Mouse (Mus musculus): ENCODE results near the gene Acot8. TPM values are rescaled to one million over a fixed set of nuclear protein-coding genes. Genes with fewer than 3 reads are reported as not detected.

Acot8 gene
- polyA plus RNA-seq, 1 experiment from 2014 or later = 18.4 TPM

GRCm38 (mm10) chr2:164757841-164758240, 46.8 kb downstream of the Acot8 start:
- Histone ChIP-seq H3K9me3 (replicated peaks) (no peaks in the 10 kb centered on the region), H3K4me1 (no peaks in the 10 kb centered on the region), H3K27me3 (ENCODE audit: low read depth, poor library complexity, severe bottlenecking) (no peaks in the 10 kb centered on the region), H3K4me3 (no peak overlapping the region), H3K27ac (no peak overlapping the region), H3K36me3 (peaks cover 100% of the 10 kb centered on the region)
- 96% methylated on average over 11 of the region's 11 CpGs for WGBS
- no peak for DNase-seq (ENCODE audit: low spot score)

GRCm38 (mm10) chr2:164754800-164755199, 49.9 kb downstream of the Acot8 start:
- Histone ChIP-seq H3K27ac (no peak overlapping the region), H3K4me1 (no peaks in the 10 kb centered on the region), H3K27me3 (ENCODE audit: low read depth, poor library complexity, severe bottlenecking) (no peaks in the 10 kb centered on the region), H3K4me3 (no peak overlapping the region), H3K9me3 (replicated peaks) (no peaks in the 10 kb centered on the region), H3K36me3 (peaks cover 100% of the 10 kb centered on the region)
- no peak for DNase-seq (ENCODE audit: low spot score)
- 90% methylated on average over 2 of the region's 2 CpGs for WGBS

GRCm38 (mm10) chr2:164754105-164754504, 50.6 kb downstream of the Acot8 start:
- Histone ChIP-seq H3K9me3 (replicated peaks) (no peaks in the 10 kb centered on the region), H3K27ac (no peak overlapping the region), H3K4me1 (no peaks in the 10 kb centered on the region), H3K4me3 (no peak overlapping the region), H3K27me3 (ENCODE audit: low read depth, poor library complexity, severe bottlenecking) (no peaks in the 10 kb centered on the region), H3K36me3 (peaks cover 100% of the 10 kb centered on the region)
- WGBS = 87% methylated on average over 11 of the region's 11 CpGs
- no peak for DNase-seq (ENCODE audit: low spot score)

- 94% methylated on average over 2 of the region's 2 CpGs for WGBS
- Histone ChIP-seq H3K27me3 (ENCODE audit: low read depth, poor library complexity, severe bottlenecking) (no peaks in the 10 kb centered on the region), H3K4me3 (no peak overlapping the region), H3K36me3 (peaks cover 100% of the 10 kb centered on the region), H3K9me3 (replicated peaks) (no peaks in the 10 kb centered on the region), H3K4me1 (no peaks in the 10 kb centered on the region; the same call in 1 of the 2 replicates), H3K27ac (no peak overlapping the region)
- DNase-seq (ENCODE audit: low spot score) = no peak
Observed at GRCm38 (mm10) chr2:164752454-164752853, 52.2 kb downstream of the Acot8 start.

GRCm38 (mm10) chr2:164748991-164749390, 55.7 kb downstream of the Acot8 start:
- Histone ChIP-seq H3K4me3 (no peak overlapping the region), H3K9me3 (replicated peaks) (no peaks in the 10 kb centered on the region), H3K27ac (no peak overlapping the region), H3K27me3 (ENCODE audit: low read depth, poor library complexity, severe bottlenecking) (no peaks in the 10 kb centered on the region), H3K4me1 (peaks cover 19% of the 10 kb centered on the region), H3K36me3 (peaks cover 67% of the 10 kb centered on the region)
- DNase-seq (ENCODE audit: low spot score) = no peak
- 93% methylated on average over 6 of the region's 6 CpGs for WGBS

DNA sequence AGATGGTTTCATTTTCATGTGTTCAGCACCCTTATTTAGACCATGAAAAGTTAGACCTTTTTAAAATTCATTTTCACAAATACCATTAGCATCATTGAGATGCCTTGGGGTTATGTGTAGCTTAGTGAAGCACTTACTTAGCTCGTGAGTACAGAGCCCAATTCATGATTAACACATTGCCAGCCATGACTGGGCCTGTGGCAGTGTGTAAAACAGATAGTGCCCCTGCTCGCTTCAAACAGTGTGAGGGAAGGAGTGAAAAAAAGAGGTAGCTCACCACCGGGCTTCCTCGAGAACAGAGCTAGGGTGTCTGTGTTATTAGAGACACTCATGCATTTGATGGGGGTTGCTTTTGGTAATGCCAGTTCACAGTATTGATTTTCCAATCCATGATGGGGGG, 56.5 kb downstream of the Acot8 start:
- H3K9me3 ChIP-seq (replicated peaks) = no peaks in the 10 kb centered on the region
- no peak for DNase-seq (ENCODE audit: low spot score)
- peaks cover 19% of the 10 kb centered on the region for H3K4me1 ChIP-seq
- no peak overlapping the region for H3K27ac ChIP-seq
- peaks cover 59% of the 10 kb centered on the region for H3K36me3 ChIP-seq
- H3K27me3 ChIP-seq (ENCODE audit: low read depth, poor library complexity, severe bottlenecking) = no peaks in the 10 kb centered on the region
- WGBS = 94% methylated on average over 4 of the region's 4 CpGs
- no peak overlapping the region for H3K4me3 ChIP-seq

- Histone ChIP-seq H3K27ac (peak overlapping the region; percentile 95; the same call in 1 of the 2 replicates), H3K4me3 (peak overlapping the region; percentile 96), H3K4me1 (peaks cover 19% of the 10 kb centered on the region), H3K36me3 (peaks cover 44% of the 10 kb centered on the region), H3K9me3 (replicated peaks) (no peaks in the 10 kb centered on the region), H3K27me3 (ENCODE audit: low read depth, poor library complexity, severe bottlenecking) (no peaks in the 10 kb centered on the region)
- WGBS = 54% methylated on average over 8 of the region's 8 CpGs
- no peak for DNase-seq (ENCODE audit: low spot score)
Observed at GRCm38 (mm10) chr2:164746693-164747092, 58.0 kb downstream of the Acot8 start.

- Histone ChIP-seq H3K9me3 (replicated peaks) (no peaks in the 10 kb centered on the region), H3K4me1 (peaks cover 19% of the 10 kb centered on the region), H3K27ac (peak within 1 kb of the TSS; percentile 95), H3K4me3 (peak within 1 kb of the TSS; percentile 96), H3K27me3 (ENCODE audit: low read depth, poor library complexity, severe bottlenecking) (no peaks in the 10 kb centered on the region), H3K36me3 (peaks cover 37% of the 10 kb centered on the region)
- under 1% methylated on average over 70 of the region's 70 CpGs for WGBS
- DNase-seq (ENCODE audit: low spot score) = peak; percentile 99
Observed at GRCm38 (mm10) chr2:164745843-164746479, 58.7 kb downstream of the Acot8 start, which contains the start of the genes Wfdc3 and Dnttip1. Gene Wfdc3 (minus strand): TSS chr2:164745931. Gene Dnttip1 (plus strand): TSS chr2:164745983.

DNA sequence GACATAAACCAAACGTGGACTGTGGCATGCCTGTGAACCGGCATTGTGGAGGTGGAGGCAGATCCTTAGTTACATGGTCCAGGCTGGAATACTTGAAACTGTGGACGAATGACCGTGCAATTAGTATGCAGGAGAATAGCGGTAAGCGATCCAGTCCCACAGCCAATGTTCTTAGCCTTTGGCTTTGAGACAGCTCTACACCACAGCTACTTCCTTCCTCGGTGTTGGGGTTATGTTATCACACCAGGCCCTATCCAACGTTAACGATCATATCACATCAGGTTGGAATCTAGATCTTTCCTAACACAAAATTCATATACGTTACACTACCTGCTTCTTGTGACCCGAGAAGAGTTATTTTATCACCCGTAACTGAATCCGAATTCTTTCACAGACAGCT, 59.7 kb downstream of the Acot8 start:
- Histone ChIP-seq H3K9me3 (replicated peaks) (no peaks in the 10 kb centered on the region), H3K36me3 (peaks cover 27% of the 10 kb centered on the region), H3K4me3 (peak overlapping the region; percentile 96), H3K27me3 (ENCODE audit: low read depth, poor library complexity, severe bottlenecking) (no peaks in the 10 kb centered on the region), H3K27ac (no peak overlapping the region), H3K4me1 (peaks cover 22% of the 10 kb centered on the region)
- DNase-seq (ENCODE audit: low spot score) = no peak
- 74% methylated on average over 13 of the region's 13 CpGs for whole genome bisulfite sequencing

Other genes starting within 250 kb of the Acot8 start
- 35.5 and 40.0 TPM in 2 replicates for gene Wfdc2, start 242.5 kb downstream of the Acot8 start, polyA plus RNA-seq (2016; fragmentation: Nextera tagmentation; extraction: Ambion mirVana)
- gene Spint3, start 231.4 kb downstream of the Acot8 start, polyA plus RNA-seq (2016; fragmentation: Nextera tagmentation; extraction: Ambion mirVana) = not detected in 2 replicates
- gene Wfdc6a, start 219.4 kb downstream of the Acot8 start, polyA plus RNA-seq (2016; fragmentation: Nextera tagmentation; extraction: Ambion mirVana) = not detected in 2 replicates
- not detected in 2 replicates for gene Eppin, start 211.3 kb downstream of the Acot8 start, polyA plus RNA-seq (2016; fragmentation: Nextera tagmentation; extraction: Ambion mirVana)
- not detected in 2 replicates for gene Wfdc6b, start 191.4 kb downstream of the Acot8 start, polyA plus RNA-seq (2016; fragmentation: Nextera tagmentation; extraction: Ambion mirVana)
- not detected in 2 replicates for gene Wfdc8, start 191.3 kb downstream of the Acot8 start, polyA plus RNA-seq (2016; fragmentation: Nextera tagmentation; extraction: Ambion mirVana)
- not detected in 2 replicates for gene Wfdc16, start 166.1 kb downstream of the Acot8 start, polyA plus RNA-seq (2016; fragmentation: Nextera tagmentation; extraction: Ambion mirVana)
- not detected in 2 replicates for gene Wfdc10, start 148.8 kb downstream of the Acot8 start, polyA plus RNA-seq (2016; fragmentation: Nextera tagmentation; extraction: Ambion mirVana)
- gene Wfdc9, start 148.3 kb downstream of the Acot8 start, polyA plus RNA-seq (2016; fragmentation: Nextera tagmentation; extraction: Ambion mirVana) = not detected in 2 replicates
- not detected in 2 replicates for gene Wfdc11, start 130.8 kb downstream of the Acot8 start, polyA plus RNA-seq (2016; fragmentation: Nextera tagmentation; extraction: Ambion mirVana)
- gene Wfdc13, start 119.8 kb downstream of the Acot8 start, polyA plus RNA-seq (2016; fragmentation: Nextera tagmentation; extraction: Ambion mirVana) = not detected in 2 replicates
- gene Spint4, start 106.4 kb downstream of the Acot8 start, polyA plus RNA-seq (2016; fragmentation: Nextera tagmentation; extraction: Ambion mirVana) = not detected in 2 replicates
- not detected in 2 replicates for gene Spint5, start 89.6 kb downstream of the Acot8 start, polyA plus RNA-seq (2016; fragmentation: Nextera tagmentation; extraction: Ambion mirVana)
- gene Wfdc3, start 59.0 kb downstream of the Acot8 start, polyA plus RNA-seq (2016; fragmentation: Nextera tagmentation; extraction: Ambion mirVana) = 0.95 and 0.98 TPM in 2 replicates
- 93.1 and 93.2 TPM in 2 replicates for gene Dnttip1, start 58.9 kb downstream of the Acot8 start, polyA plus RNA-seq (2016; fragmentation: Nextera tagmentation; extraction: Ambion mirVana)
- 607 and 617 TPM in 2 replicates for gene Ube2c, start 35.0 kb downstream of the Acot8 start, polyA plus RNA-seq (2016; fragmentation: Nextera tagmentation; extraction: Ambion mirVana)
- gene Tnnc2, start 24.9 kb downstream of the Acot8 start, polyA plus RNA-seq (2016; fragmentation: Nextera tagmentation; extraction: Ambion mirVana) = 0.79 and 1.3 TPM in 2 replicates
- gene Snx21, start 19.1 kb downstream of the Acot8 start, polyA plus RNA-seq (2016; fragmentation: Nextera tagmentation; extraction: Ambion mirVana) = 9.0 and 12.2 TPM in 2 replicates
- 9.1 and 9.9 TPM in 2 replicates for gene Zswim3, start 216 bp upstream of the Acot8 start, polyA plus RNA-seq (2016; fragmentation: Nextera tagmentation; extraction: Ambion mirVana)
- gene Zswim1, start 17.8 kb upstream of the Acot8 start, polyA plus RNA-seq (2016; fragmentation: Nextera tagmentation; extraction: Ambion mirVana) = 24.3 and 24.6 TPM in 2 replicates
- gene Spata25, start 23.7 kb upstream of the Acot8 start, polyA plus RNA-seq (2016; fragmentation: Nextera tagmentation; extraction: Ambion mirVana) = 0.36 TPM in 1 of 2 replicates, not detected in the other
- 93.0 and 105 TPM in 2 replicates for gene Ctsa, start 28.0 kb upstream of the Acot8 start, polyA plus RNA-seq (2016; fragmentation: Nextera tagmentation; extraction: Ambion mirVana)
- gene Neurl2, start 28.6 kb upstream of the Acot8 start, polyA plus RNA-seq (2016; fragmentation: Nextera tagmentation; extraction: Ambion mirVana) = 4.0 and 6.9 TPM in 2 replicates
- 20.2 and 24.9 TPM in 2 replicates for gene Pltp, start 52.8 kb upstream of the Acot8 start, polyA plus RNA-seq (2016; fragmentation: Nextera tagmentation; extraction: Ambion mirVana)
- 73.7 and 86.7 TPM in 2 replicates for gene Pcif1, start 74.4 kb upstream of the Acot8 start, polyA plus RNA-seq (2016; fragmentation: Nextera tagmentation; extraction: Ambion mirVana)
- gene Zfp335, start 106.9 kb upstream of the Acot8 start, polyA plus RNA-seq (2016; fragmentation: Nextera tagmentation; extraction: Ambion mirVana) = 18.0 and 21.3 TPM in 2 replicates
- gene Mmp9, start 135.9 kb upstream of the Acot8 start, polyA plus RNA-seq (2016; fragmentation: Nextera tagmentation; extraction: Ambion mirVana) = 0.31 and 0.33 TPM in 2 replicates
- gene Slc12a5, start 155.9 kb upstream of the Acot8 start, polyA plus RNA-seq (2016; fragmentation: Nextera tagmentation; extraction: Ambion mirVana) = 0.83 and 1.0 TPM in 2 replicates
- gene Ncoa5, start 230.0 kb upstream of the Acot8 start, polyA plus RNA-seq (2016; fragmentation: Nextera tagmentation; extraction: Ambion mirVana) = 92.9 and 105 TPM in 2 replicates

All from limb, embryonic 10.5 days (tissue).